Mouse (Mus musculus) erythroblast, adult 5-6 weeks (primary cell): ENCODE measurements around the gene Dmd. TPM values are rescaled to one million over a fixed set of nuclear protein-coding genes. Genes with fewer than 3 reads are reported as not detected.

ENCODE experiments used
- ATAC-seq: replicated peaks from 2 replicates; pipeline ENCODE4 v1.8.0; 2016; ENCODE audit warnings: moderate number of reproducible peaks, mild to moderate bottlenecking, moderate TSS enrichment, inconsistent platforms; ENCODE audit not compliant: poor library complexity, low FRiP score, severe bottlenecking
- total RNA-seq, 2 experiments: library from RNA; stranded (forward) in 1 of 2; stranded (reverse) in 1 of 2; fragments of 150-400 nt in 1 of 2; fragments of 200-764, 138-1000 nt in 1 of 2; gene quantifications; 2 replicates each; pipeline versions ENCODE4 v1.2.3 to v1.2.4; 2015 to 2017; ENCODE audit warnings: low replicate concordance in 2 of 2

Dmd gene
- total RNA-seq, 2 experiments from 2014 or later, result not detected

- ATAC-seq, result no peak
Measured at GRCm38 (mm10) chrX:84330593-84330992, 1381.9 kb downstream of the Dmd start.

- no peak for ATAC-seq
Measured at GRCm38 (mm10) chrX:84332177-84332576, 1383.5 kb downstream of the Dmd start.

- no peak for ATAC-seq
Measured at GRCm38 (mm10) chrX:84364981-84365380, 1416.3 kb downstream of the Dmd start.

GRCm38 (mm10) chrX:84435608-84436007, 1486.9 kb downstream of the Dmd start:
- ATAC-seq, result no peak

GRCm38 (mm10) chrX:84436556-84436955, 1487.9 kb downstream of the Dmd start:
- no peak for ATAC-seq

GRCm38 (mm10) chrX:84442996-84443395, 1494.3 kb downstream of the Dmd start:
- no peak for ATAC-seq

GRCm38 (mm10) chrX:84443985-84444384, 1495.3 kb downstream of the Dmd start:
- no peak for ATAC-seq

GRCm38 (mm10) chrX:84444638-84445037, 1496.0 kb downstream of the Dmd start:
- no peak for ATAC-seq

GRCm38 (mm10) chrX:84454473-84454872, 1505.8 kb downstream of the Dmd start:
- no peak for ATAC-seq

GRCm38 (mm10) chrX:84514650-84515366, 1566.1 kb downstream of the Dmd start:
- ATAC-seq, result no peak

GRCm38 (mm10) chrX:84551995-84552394, 1603.3 kb downstream of the Dmd start:
- ATAC-seq, result no peak

GRCm38 (mm10) chrX:84553441-84553840, 1604.8 kb downstream of the Dmd start:
- ATAC-seq, result no peak

- no peak for ATAC-seq
Measured at GRCm38 (mm10) chrX:84598476-84598875, 1649.8 kb downstream of the Dmd start.

- ATAC-seq, result no peak
Measured at GRCm38 (mm10) chrX:84640446-84640845, 1691.8 kb downstream of the Dmd start.

- no peak for ATAC-seq
Measured at GRCm38 (mm10) chrX:84747683-84748082, 1799.0 kb downstream of the Dmd start.

GRCm38 (mm10) chrX:84860012-84860647, 1911.5 kb downstream of the Dmd start:
- no peak for ATAC-seq

- no peak for ATAC-seq
Measured at GRCm38 (mm10) chrX:84873090-84873489, 1924.4 kb downstream of the Dmd start.

- ATAC-seq, result no peak
Measured at GRCm38 (mm10) chrX:84878125-84878524, 1929.5 kb downstream of the Dmd start.

GRCm38 (mm10) chrX:84932715-84933473, 1984.2 kb downstream of the Dmd start:
- ATAC-seq, result no peak

- no peak for ATAC-seq
Measured at GRCm38 (mm10) chrX:84960557-84960956, 2011.9 kb downstream of the Dmd start.

GRCm38 (mm10) chrX:84960972-84961371, 2012.3 kb downstream of the Dmd start:
- no peak for ATAC-seq
